Mouse (Mus musculus) c-Kit-positive CD71-negative TER-119-negative erythroid progenitor cells, embryonic 14.5 days (primary cell): ENCODE measurements around the gene Gm20388.

Experiments used
- DNase-seq: peaks from one replicate; pipeline ENCODE4 v3.0.0-alpha.2; 2013; ENCODE audit warnings: low read depth

Gm20388 gene

GRCm38 (mm10) chr8:120396756-120397155 lies 486.1 kb downstream of the Gm20388 start:
- DNase-seq: no peak

- no peak for DNase-seq
Observed at GRCm38 (mm10) chr8:120397444-120398411, 487.1 kb downstream of the Gm20388 start.

GRCm38 (mm10) chr8:120399212-120399934 lies 488.7 kb downstream of the Gm20388 start:
- no peak for DNase-seq

- no peak for DNase-seq
Observed at GRCm38 (mm10) chr8:120401216-120401615, 490.6 kb downstream of the Gm20388 start.

GRCm38 (mm10) chr8:120401712-120402111 lies 491.1 kb downstream of the Gm20388 start:
- no peak for DNase-seq

- DNase-seq: no peak
Observed at GRCm38 (mm10) chr8:120403606-120404269, 493.1 kb downstream of the Gm20388 start.

- DNase-seq: peak; percentile 44
Observed at GRCm38 (mm10) chr8:120404609-120405036, 494.0 kb downstream of the Gm20388 start.

- no peak for DNase-seq
Observed at GRCm38 (mm10) chr8:120406008-120406632, 495.5 kb downstream of the Gm20388 start.

- DNase-seq: no peak
Observed at GRCm38 (mm10) chr8:120407701-120408240, 497.1 kb downstream of the Gm20388 start.

- no peak for DNase-seq
Observed at GRCm38 (mm10) chr8:120408241-120409215, 497.9 kb downstream of the Gm20388 start.

- DNase-seq: no peak
Observed at GRCm38 (mm10) chr8:120409371-120410013, 498.9 kb downstream of the Gm20388 start.

- DNase-seq: no peak
Observed at GRCm38 (mm10) chr8:120411059-120411458, 500.4 kb downstream of the Gm20388 start.

- no peak for DNase-seq
Observed at GRCm38 (mm10) chr8:120411862-120412261, 501.2 kb downstream of the Gm20388 start.

- DNase-seq: no peak
Observed at GRCm38 (mm10) chr8:120412357-120412756, 501.7 kb downstream of the Gm20388 start.

- no peak for DNase-seq
Observed at GRCm38 (mm10) chr8:120412911-120413625, 502.4 kb downstream of the Gm20388 start.

- no peak for DNase-seq
Observed at GRCm38 (mm10) chr8:120413626-120413988, 503.0 kb downstream of the Gm20388 start.

GRCm38 (mm10) chr8:120414216-120414615 lies 503.6 kb downstream of the Gm20388 start:
- DNase-seq: no peak

- no peak for DNase-seq
Observed at GRCm38 (mm10) chr8:120415474-120415873, 504.8 kb downstream of the Gm20388 start.

- no peak for DNase-seq
Observed at GRCm38 (mm10) chr8:120416173-120416521, 505.5 kb downstream of the Gm20388 start.
